10 mouse cellular contexts compared by ENCODE assay signal in the genomic region with DNA sequence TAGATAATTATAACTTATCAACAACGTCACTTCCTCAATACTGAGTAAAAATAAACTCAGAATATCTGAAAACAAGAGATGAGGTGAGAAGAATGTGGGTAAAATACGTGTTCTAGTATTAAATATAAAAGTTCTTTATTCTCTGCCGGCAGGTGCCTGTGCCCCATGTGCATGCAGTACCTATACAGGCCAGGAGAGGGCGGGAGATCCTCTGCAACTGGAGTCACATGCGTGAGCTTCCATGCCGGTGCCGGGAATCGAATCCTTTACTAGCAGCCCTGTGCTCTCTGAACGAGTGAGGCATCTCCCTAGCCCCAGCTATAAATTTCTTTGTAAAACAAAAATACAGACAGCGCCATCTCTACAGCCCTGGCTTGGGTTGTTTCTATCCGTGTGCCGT. TPM values are rescaled to one million over a fixed set of nuclear protein-coding genes. Genes with fewer than 3 reads are reported as not detected.
DNase-seq lines count a peak whose midpoint lies in the region; ATAC-seq and TF ChIP-seq lines count a peak whose summit lies in the region.
"Had no signal": no experiment of that assay in that cellular context is flagged by ENCODE, and none has a peak within 500 bp of the region (broad histone marks: within the 10 kb centered on the region; RNA-seq: fewer than 3 reads in every experiment).

No protein-coding gene starts in this region.

- H3K27ac ChIP-seq in kidney, embryonic 14.5 days (ENCODE audit: low read depth, low read length): no peak overlapping the region
- H3K27ac ChIP-seq in liver, embryonic 14.5 days: no peak overlapping the region
- H3K27ac ChIP-seq: embryonic facial prominence, embryonic 12.5 days; heart, embryonic 13.5 days had no signal

- DNase-seq in kidney, adult 18-20 months: peak; percentile 25
- DNase-seq in 3T3-L1 (ENCODE audit: low read depth, low spot score) (peak; percentile 9), adipocyte (ENCODE audit: low spot score) (no peak)
- no peak for DNase-seq in liver, embryonic 14.5 days (ENCODE audit: low read depth in 3 of 3, low spot score in 3 of 3)
- DNase-seq in frontal cortex, postnatal 10 days (ENCODE audit: low spot score in 2 of 2): no peak
- DNase-seq in ovary, postnatal 14 days (ENCODE audit: low spot score): no peak

- 41% methylated on average over 12 of the region's 12 CpGs for WGBS in kidney, embryonic 14.5 days
- WGBS in liver, embryonic 14.5 days (ENCODE audit: insufficient replicate concordance): 27% methylated on average over 12 of the region's 12 CpGs

- no peak for ATAC-seq in kidney, embryonic 14.5 days (ENCODE audit: low FRiP score, low TSS enrichment)
- ATAC-seq in liver, embryonic 14.5 days (ENCODE audit: insufficient read depth): no peak

- H3K9me3 ChIP-seq in kidney, embryonic 14.5 days (ENCODE audit: control insufficient read depth, low read length): peaks cover 7% of the 10 kb centered on the region
- H3K9me3 ChIP-seq in E14TG2a.4 (ENCODE audit: low read length): no peaks in the 10 kb centered on the region
- no peaks in the 10 kb centered on the region for H3K9me3 ChIP-seq in liver, embryonic 14.5 days (ENCODE audit: control insufficient read depth, low read length)

- no peak overlapping the region for H3K4me2 ChIP-seq in kidney, embryonic 14.5 days (replicated peaks; ENCODE audit: low read depth, low read length)
- H3K4me2 ChIP-seq in liver, embryonic 14.5 days (ENCODE audit: low read depth): no peak overlapping the region
- H3K4me2 ChIP-seq: embryonic facial prominence, embryonic 12.5 days; heart, embryonic 13.5 days had no signal

- H3K36me3 ChIP-seq in kidney, embryonic 14.5 days (ENCODE audit: control insufficient read depth, insufficient read depth, low read length): no peaks in the 10 kb centered on the region
- peaks cover 32% of the 10 kb centered on the region for H3K36me3 ChIP-seq in E14TG2a.4 (ENCODE audit: insufficient read depth, low read length)
- H3K36me3 ChIP-seq in liver, embryonic 14.5 days (replicated peaks; ENCODE audit: control insufficient read depth, insufficient read depth, low read depth): no peaks in the 10 kb centered on the region
- H3K36me3 ChIP-seq: embryonic facial prominence, embryonic 12.5 days; heart, embryonic 13.5 days had no signal

- H3K27me3 ChIP-seq in kidney, embryonic 14.5 days (ENCODE audit: control insufficient read depth, insufficient read depth, low read length): peaks cover 37% of the 10 kb centered on the region
- H3K27me3 ChIP-seq in E14TG2a.4 (ENCODE audit: insufficient read depth, low read length): no peaks in the 10 kb centered on the region
- peaks cover 27% of the 10 kb centered on the region for H3K27me3 ChIP-seq in liver, embryonic 14.5 days (ENCODE audit: control insufficient read depth, insufficient read depth, low read length)

- no peak overlapping the region for H3K9ac ChIP-seq in kidney, embryonic 14.5 days (ENCODE audit: low read depth, low read length)
- H3K9ac ChIP-seq in liver, embryonic 14.5 days (replicated peaks): no peak overlapping the region
- H3K9ac ChIP-seq: embryonic facial prominence, embryonic 12.5 days; heart, embryonic 13.5 days had no signal

- TF ChIP-seq EP300 in liver, embryonic 14.5 days (IDR thresholded peaks at IDR 0.05; ENCODE audit: low read depth): no peak

- H3K4me1 ChIP-seq in kidney, embryonic 14.5 days (ENCODE audit: control insufficient read depth, insufficient read depth, low read length): peaks cover 5% of the 10 kb centered on the region; the same call in 1 of the 2 replicates
- peaks cover 79% of the 10 kb centered on the region for H3K4me1 ChIP-seq in E14TG2a.4 (replicated peaks; ENCODE audit: low read depth, low read length)
- H3K4me1 ChIP-seq in liver, embryonic 14.5 days (replicated peaks; ENCODE audit: control insufficient read depth in 2 of 2, insufficient read depth in 2 of 2, low read length in 1 of 2): no peaks in the 10 kb centered on the region

- no peak overlapping the region for H3K4me3 ChIP-seq in kidney, embryonic 14.5 days (ENCODE audit: low read length)
- H3K4me3 ChIP-seq in E14TG2a.4 (replicated peaks; ENCODE audit: low read length): peak overlapping the region; percentile 78
- no peak overlapping the region for H3K4me3 ChIP-seq in liver, embryonic 14.5 days (ENCODE audit: insufficient read depth in 1 of 2, low read depth in 2 of 2, low read length in 2 of 2)
- H3K4me3 ChIP-seq: embryonic facial prominence, embryonic 12.5 days; heart, embryonic 13.5 days had no signal

- TF ChIP-seq CTCF in E14TG2a.4 (conservative IDR thresholded peaks at IDR 0.05; ENCODE audit: low read length): peak; percentile 97
- peak; percentile 73 for TF ChIP-seq CTCF in liver, embryonic 14.5 days (IDR thresholded peaks at IDR 0.05; ENCODE audit: low read depth)

RNA-seq across cellular contexts. Expression of a gene that starts 21.7 kb away (rescaled TPM):
- polyA plus RNA-seq in kidney, embryonic 14.5 days (2014; fragmentation: Nextera tagmentation; extraction: Ambion mirVana): 3.9 and 5.0 TPM in 2 replicates
- polyA plus RNA-seq in liver, embryonic 14.5 days (2012; rRNA removed): 1.4 and 1.5 TPM in 2 replicates
- polyA plus RNA-seq in liver, embryonic 14.5 days (2014; fragmentation: Nextera tagmentation; extraction: Ambion mirVana): 0.86 and 1.4 TPM in 2 replicates

RNA-seq across cellular contexts. Expression of a gene that starts 24.9 kb away (rescaled TPM):
- polyA plus RNA-seq in kidney, embryonic 14.5 days (2014; fragmentation: Nextera tagmentation; extraction: Ambion mirVana): not detected in 2 replicates
- polyA plus RNA-seq in liver, embryonic 14.5 days (2012; rRNA removed): not detected in 2 replicates
- polyA plus RNA-seq in liver, embryonic 14.5 days (2014; fragmentation: Nextera tagmentation; extraction: Ambion mirVana): not detected in 2 replicates
- polyA plus RNA-seq: embryonic facial prominence, embryonic 12.5 days; heart, embryonic 13.5 days had no signal

Comparison
In these comparisons a context has a peak if more than half of its experiments do, and no peak if none do; other contexts are left out.
1. DNase-seq: peak in kidney, adult 18-20 months (single experiment) and 3T3-L1 (single experiment); none in liver, embryonic 14.5 days (0 of 3), frontal cortex, postnatal 10 days (0 of 2), ovary, postnatal 14 days (single experiment) and adipocyte (single experiment).